Mouse (Mus musculus): ENCODE results near the gene Tex37.
A peak's percentile ranks its signal among the peaks of the same experiment; 100 is the strongest.

Gene Tex37

DNA sequence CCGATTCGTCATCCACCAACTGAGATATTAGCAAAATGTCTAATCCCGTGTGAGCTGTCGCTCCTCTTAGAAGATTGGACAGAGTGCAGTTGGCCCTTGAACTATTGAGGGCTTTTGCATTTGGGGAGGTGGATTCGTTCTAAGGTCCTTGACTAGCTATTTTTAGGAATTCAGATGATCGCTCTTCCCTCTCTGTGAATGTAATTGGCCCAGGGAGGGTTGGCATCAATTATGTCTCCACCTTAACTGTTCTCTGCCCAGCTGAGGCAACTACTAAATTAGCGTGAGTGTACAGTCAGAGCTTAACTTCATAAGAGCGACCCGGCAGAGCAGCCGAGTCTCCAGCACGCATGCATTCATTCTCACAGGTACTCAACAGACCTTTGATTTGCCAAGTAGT lies 30.7 kb downstream of the Tex37 start:
- no peak for DNase-seq (ENCODE audit: low spot score in 2 of 2)

DNA sequence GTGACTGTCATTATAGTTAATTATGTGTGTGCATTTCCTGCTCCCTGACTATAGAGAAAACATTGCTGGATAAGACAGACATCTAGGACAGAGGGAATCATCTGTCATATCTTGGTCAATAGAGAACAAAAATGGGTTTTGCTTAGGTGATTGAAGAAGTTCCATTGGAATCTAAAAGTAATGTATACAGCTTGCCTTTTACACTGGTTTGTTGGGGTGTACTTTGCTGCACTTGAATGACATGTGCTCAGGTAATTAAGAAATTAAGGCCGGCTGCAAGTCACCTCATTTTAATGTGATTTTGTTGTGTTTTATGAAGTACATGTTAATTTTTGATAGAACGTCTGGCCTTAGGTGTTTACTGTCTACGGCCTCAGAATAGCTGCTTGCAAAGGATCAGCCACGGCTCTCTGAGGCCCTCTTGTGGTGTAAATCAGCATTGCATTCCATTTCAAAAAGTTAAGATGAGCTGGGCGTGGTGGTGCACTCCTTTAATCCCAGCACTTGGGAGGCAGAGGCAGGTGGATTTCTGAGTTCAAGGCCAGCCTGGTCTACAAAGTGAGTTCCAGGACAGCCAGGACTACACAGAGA lies 37.9 kb downstream of the Tex37 start:
- DNase-seq (ENCODE audit: low spot score in 2 of 2): peak; percentile 63 to 83

DNA sequence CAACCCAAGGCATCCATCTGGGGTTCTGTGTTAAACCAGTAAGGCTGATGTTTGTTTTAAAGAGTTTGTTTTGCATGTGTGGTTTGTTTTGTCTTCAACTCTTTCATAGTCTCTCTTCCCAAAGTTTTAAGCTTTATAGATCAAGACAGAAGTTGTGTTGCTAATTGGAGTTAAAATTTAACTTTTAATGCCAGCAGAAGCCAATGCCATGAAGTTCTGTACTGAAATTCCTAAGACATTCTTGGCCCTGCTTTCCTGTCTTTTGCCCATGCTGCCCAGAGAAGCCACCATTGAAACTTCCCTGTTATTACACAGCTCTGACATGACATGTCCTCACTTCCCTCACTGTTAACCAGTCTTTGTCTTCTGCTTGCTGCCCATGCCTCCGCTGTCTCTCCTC lies 43.7 kb downstream of the Tex37 start:
- no peak for DNase-seq (ENCODE audit: low spot score in 2 of 2)

DNA sequence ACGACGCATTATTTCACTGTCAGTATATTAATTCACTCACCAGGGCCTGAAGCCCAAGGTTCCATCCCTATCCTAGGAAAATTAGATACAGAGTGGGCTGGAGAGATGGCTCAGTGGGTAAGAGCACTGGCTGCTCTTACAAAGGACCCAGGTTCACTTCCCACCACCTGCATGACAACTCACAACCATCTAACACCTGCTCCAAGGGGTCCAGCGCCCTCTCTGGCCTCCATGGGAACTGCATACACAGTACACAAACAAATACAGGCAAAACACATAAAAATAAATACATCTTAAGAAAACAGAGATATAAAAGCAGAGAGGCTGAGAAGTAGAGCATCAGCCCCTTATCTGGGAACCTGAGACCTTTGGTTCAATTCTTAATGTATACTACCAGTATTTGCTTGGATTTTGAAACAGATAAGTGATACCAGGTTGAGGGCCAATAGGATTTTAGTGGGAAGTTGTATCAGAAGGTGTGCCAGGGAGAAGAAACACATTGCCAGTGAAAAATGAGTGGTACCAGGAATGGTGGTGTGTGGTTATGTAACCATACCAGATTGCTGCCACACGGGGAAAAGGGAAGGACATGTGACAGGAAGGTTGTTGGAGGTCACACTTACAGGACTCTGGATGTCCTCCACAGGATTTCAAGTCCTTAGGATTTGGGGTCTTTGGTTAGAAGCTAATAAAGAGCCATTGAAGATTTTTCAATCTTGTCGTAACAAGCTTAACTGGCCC lies 44.5 kb downstream of the Tex37 start:
- no peak for DNase-seq (ENCODE audit: low spot score in 2 of 2)

DNA sequence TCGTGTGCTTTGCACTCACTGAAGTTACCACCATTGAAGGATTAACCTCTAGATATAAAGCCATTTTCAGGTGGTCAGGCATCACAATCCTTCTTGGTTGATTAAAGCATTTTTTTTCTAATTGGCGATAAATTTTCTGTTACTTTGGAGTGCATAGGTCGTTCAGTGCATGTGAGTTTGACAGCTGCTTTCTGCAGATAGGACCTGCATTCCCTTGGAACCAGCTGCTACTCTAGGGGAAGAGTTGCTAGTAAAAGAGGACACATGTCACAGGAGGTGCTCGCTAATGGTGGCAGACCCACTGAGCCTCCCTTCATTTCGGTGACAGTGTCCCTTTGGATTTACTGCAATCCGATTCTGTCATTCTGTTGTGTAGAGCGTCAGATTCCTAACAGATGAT lies 46.2 kb downstream of the Tex37 start:
- no peak for DNase-seq (ENCODE audit: low spot score in 2 of 2)

DNA sequence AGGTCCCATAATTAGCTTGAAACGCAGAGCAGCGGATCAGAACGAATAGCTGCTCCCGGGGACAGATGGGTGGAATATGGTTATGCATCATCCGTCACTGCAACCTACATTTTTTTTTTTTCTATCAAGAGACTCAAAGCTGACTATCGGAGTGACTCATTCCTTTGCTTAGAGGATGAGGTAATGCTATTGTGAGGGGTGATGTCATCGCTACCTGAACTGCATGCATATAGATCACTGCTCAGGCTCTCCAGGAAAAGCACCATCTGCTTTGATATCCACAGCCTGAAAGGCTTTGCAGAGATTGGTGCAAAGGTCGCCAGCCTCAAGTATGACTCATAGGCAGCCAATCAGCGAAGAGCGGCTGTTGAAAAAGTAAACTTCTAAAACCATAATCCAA lies 46.6 kb downstream of the Tex37 start:
- DNase-seq (ENCODE audit: low spot score in 2 of 2): no peak

DNA sequence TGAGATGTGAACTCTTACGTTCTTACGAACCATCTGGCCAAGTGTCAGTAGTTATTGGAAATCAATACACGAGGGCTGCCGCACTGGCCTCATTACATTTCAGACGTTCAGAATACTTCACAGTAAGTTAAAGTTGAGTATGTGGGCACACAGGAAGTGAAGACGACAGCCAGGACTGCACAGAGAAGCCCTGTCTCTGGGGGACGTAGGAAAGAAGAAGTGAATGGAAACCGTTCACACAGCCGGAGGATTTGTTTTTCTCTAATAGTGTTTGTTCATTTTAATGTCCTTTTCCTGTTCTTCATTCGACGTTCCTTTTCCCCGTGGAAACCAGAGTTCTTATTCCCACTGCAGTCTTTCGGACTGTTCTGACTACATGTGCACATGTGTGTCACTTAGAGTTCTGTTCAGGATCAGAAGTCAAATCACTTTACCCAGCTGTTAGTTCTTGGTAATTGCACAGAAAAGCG lies 47.2 kb downstream of the Tex37 start:
- no peak for DNase-seq (ENCODE audit: low spot score in 2 of 2)

DNA sequence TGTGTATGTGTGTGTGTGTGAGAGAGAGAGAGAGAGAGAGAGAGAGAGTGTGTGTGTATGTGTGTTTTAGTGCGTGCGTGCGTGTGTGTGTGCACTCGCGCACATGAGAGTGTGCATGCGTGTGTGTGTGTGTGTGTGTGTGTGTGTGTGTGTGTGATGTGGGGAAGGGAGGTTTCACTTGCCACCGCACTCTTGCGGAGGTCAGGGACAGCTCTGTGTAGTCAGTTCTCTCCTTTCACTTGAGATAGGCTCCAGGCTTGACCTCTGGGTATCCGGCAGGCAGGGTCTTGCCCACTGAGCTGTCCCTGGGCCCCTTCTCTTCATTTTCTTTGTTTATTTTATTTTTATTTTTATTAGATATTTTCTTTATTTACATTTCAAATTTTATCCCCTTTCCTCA lies 51.4 kb downstream of the Tex37 start:
- DNase-seq (ENCODE audit: low spot score in 2 of 2): no peak

DNA sequence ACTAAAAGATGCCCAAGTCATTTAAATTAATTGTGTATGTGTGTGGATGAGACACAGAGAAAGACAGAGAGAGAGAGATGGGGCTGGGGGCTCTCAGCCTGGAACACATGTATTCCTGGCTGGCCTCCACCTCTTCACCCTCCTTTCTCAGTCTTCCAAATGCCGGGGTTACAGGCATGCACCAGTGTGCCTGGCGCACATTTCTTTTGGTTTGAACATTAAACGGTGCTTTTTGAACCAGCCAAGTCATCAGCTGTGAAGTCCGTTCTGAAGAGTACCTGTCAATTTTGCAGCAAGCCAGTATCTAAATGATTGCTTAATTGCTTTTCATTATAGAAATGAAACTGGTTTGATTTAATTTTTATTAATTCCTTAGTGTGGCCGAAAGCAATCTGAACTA lies 52.0 kb downstream of the Tex37 start:
- DNase-seq (ENCODE audit: low spot score in 2 of 2): no peak

DNA sequence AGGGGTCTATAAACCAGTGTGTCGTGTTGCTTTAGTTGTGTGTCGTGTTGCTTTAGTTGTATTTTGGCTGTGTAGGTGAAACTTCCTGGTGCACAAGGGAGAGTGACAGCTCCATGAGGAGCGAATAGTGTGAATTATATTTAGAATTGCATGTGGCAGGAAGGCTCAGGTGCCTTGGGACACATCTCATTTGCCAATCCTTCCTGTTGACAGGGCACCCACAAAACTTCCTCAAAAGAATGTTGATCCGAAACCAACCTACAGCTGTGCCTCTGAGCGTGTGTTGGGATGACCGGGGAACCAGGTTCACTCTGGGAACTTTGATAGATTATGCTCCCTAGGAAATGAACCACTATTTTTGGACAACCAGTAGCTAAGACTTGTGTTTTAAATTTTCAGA lies 54.4 kb downstream of the Tex37 start:
- DNase-seq (ENCODE audit: low spot score in 2 of 2): no peak
